Mouse (Mus musculus) intestine, embryonic 16.5 days (tissue): ENCODE measurements around the gene Gpr19. TPM values are rescaled to one million over a fixed set of nuclear protein-coding genes. Genes with fewer than 3 reads are reported as not detected.

Experiments used
- ATAC-seq: fragments of 200-750 bp; cut with Nextera tagmentation; 2 replicates; pipeline ENCODE4 v1.8.0; 2017; ENCODE audit warnings: moderate TSS enrichment, moderate library complexity
- H3K27ac ChIP-seq: fragments of 300-500 bp; sonication (generic); 2 replicates; pipeline ENCODE4 v1.5.1; 2014; ENCODE audit warnings: mild to moderate bottlenecking, low read length
- H3K27me3 ChIP-seq: fragments of 300-500 bp; sonication (generic); replicated peaks from 2 replicates; pipeline ENCODE4 v1.6.1; 2014; ENCODE audit warnings: low read length, control low read depth, mixed read lengths; ENCODE audit not compliant: control insufficient read depth, insufficient read depth
- H3K36me3 ChIP-seq: fragments of 300-500 bp; sonication (generic); 2 replicates; pipeline ENCODE4 v1.6.1; 2014; ENCODE audit warnings: low read length, control low read depth; ENCODE audit not compliant: control insufficient read depth, insufficient read depth
- H3K4me1 ChIP-seq: fragments of 300-500 bp; sonication (generic); 2 replicates; pipeline ENCODE4 v1.6.1; 2014; ENCODE audit warnings: low read length, control low read depth, mixed read lengths; ENCODE audit not compliant: control insufficient read depth, insufficient read depth
- H3K4me2 ChIP-seq: fragments of 300-500 bp; sonication (generic); 2 replicates; pipeline ENCODE4 v1.6.1; 2014; ENCODE audit warnings: low read depth, low read length, control low read depth
- H3K4me3 ChIP-seq: fragments of 300-500 bp; sonication (generic); 2 replicates; pipeline ENCODE4 v1.5.1; 2014; ENCODE audit warnings: mild to moderate bottlenecking, low read length
- H3K9ac ChIP-seq: fragments of 300-500 bp; sonication (generic); 2 replicates; pipeline ENCODE4 v1.6.1; 2014; ENCODE audit warnings: low read depth, low read length
- H3K9me3 ChIP-seq: fragments of 300-500 bp; sonication (generic); 2 replicates; pipeline ENCODE4 v1.6.1; 2016; ENCODE audit warnings: low read length, control low read depth; ENCODE audit not compliant: control insufficient read depth
- WGBS: fragments of 180-500 bp; shearing (Covaris S2); extraction: QIAGEN DNeasy Blood & Tissue Kit; methylation state at CpG from one replicate; pipeline ENCODE4 v1.1.7; 2014; 5-methylcytosine and 5-hydroxymethylcytosine counted together
- polyA plus RNA-seq: library from polyadenylated mRNA; unstranded; fragments of >200 nt; fragmentation: Nextera tagmentation; extraction: Ambion mirVana; gene quantifications from 2 replicates; pipeline ENCODE4 v1.2.1, GENCODE M21; 2015

The Gpr19 gene
- polyA plus RNA-seq, 1 experiment from 2014 or later = 9.5 TPM

GRCm38 (mm10) chr6:134877892-134878291 lies 20.5 kb downstream of the Gpr19 start:
- WGBS = 83% methylated on average over 1 of the region's 1 CpGs
- no peak overlapping the region for H3K9ac ChIP-seq
- H3K4me2 ChIP-seq = no peak overlapping the region
- ATAC-seq = no peak
- H3K27me3 ChIP-seq = no peaks in the 10 kb centered on the region
- no peak overlapping the region for H3K4me3 ChIP-seq
- H3K36me3 ChIP-seq = no peaks in the 10 kb centered on the region
- no peaks in the 10 kb centered on the region for H3K9me3 ChIP-seq
- H3K27ac ChIP-seq = no peak overlapping the region
- H3K4me1 ChIP-seq = no peaks in the 10 kb centered on the region

GRCm38 (mm10) chr6:134877276-134877675 lies 21.1 kb downstream of the Gpr19 start:
- WGBS = 92% methylated on average over 4 of the region's 4 CpGs
- no peak for ATAC-seq
- no peak overlapping the region for H3K4me3 ChIP-seq

GRCm38 (mm10) chr6:134876795-134877194 lies 21.6 kb downstream of the Gpr19 start:
- 71% methylated on average over 6 of the region's 6 CpGs for WGBS
- Histone ChIP-seq H3K27me3 (no peaks in the 10 kb centered on the region), H3K9ac (no peak overlapping the region), H3K27ac (no peak overlapping the region), H3K36me3 (no peaks in the 10 kb centered on the region), H3K4me1 (no peaks in the 10 kb centered on the region), H3K9me3 (no peaks in the 10 kb centered on the region), H3K4me2 (no peak overlapping the region), H3K4me3 (no peak overlapping the region)
- no peak for ATAC-seq

More at GRCm38 (mm10) chr6:134877276-134877675, 21.1 kb downstream of the Gpr19 start:
- no peaks in the 10 kb centered on the region for H3K36me3 ChIP-seq
- no peak overlapping the region for H3K4me2 ChIP-seq
- H3K4me1 ChIP-seq = no peaks in the 10 kb centered on the region
- no peaks in the 10 kb centered on the region for H3K9me3 ChIP-seq
- no peak overlapping the region for H3K9ac ChIP-seq
- no peak overlapping the region for H3K27ac ChIP-seq
- no peaks in the 10 kb centered on the region for H3K27me3 ChIP-seq

- 76% methylated on average over 2 of the region's 2 CpGs for WGBS
- Histone ChIP-seq H3K4me2 (no peak overlapping the region), H3K27me3 (no peaks in the 10 kb centered on the region), H3K9me3 (peaks cover 3% of the 10 kb centered on the region; the same call in 1 of the 2 replicates), H3K9ac (no peak overlapping the region), H3K4me1 (no peaks in the 10 kb centered on the region), H3K4me3 (no peak overlapping the region), H3K27ac (no peak overlapping the region), H3K36me3 (peaks cover 7% of the 10 kb centered on the region; the same call in 1 of the 2 replicates)
- no peak for ATAC-seq
These were observed 25.4 kb downstream of the Gpr19 start for GRCm38 (mm10) chr6:134873018-134873417.

GRCm38 (mm10) chr6:134872236-134872635 lies 26.1 kb downstream of the Gpr19 start:
- Histone ChIP-seq H3K9ac (no peak overlapping the region), H3K27ac (no peak overlapping the region), H3K36me3 (peaks cover 7% of the 10 kb centered on the region; the same call in 1 of the 2 replicates), H3K4me3 (no peak overlapping the region), H3K4me1 (no peaks in the 10 kb centered on the region), H3K9me3 (peaks cover 3% of the 10 kb centered on the region; the same call in 1 of the 2 replicates), H3K27me3 (no peaks in the 10 kb centered on the region), H3K4me2 (no peak overlapping the region)
- no peak for ATAC-seq
- WGBS = 65% methylated on average over 2 of the region's 2 CpGs

- H3K9me3 ChIP-seq = peaks cover 3% of the 10 kb centered on the region; the same call in 1 of the 2 replicates
- H3K4me2 ChIP-seq = no peak overlapping the region
- ATAC-seq = no peak
- no peaks in the 10 kb centered on the region for H3K27me3 ChIP-seq
- no peak overlapping the region for H3K27ac ChIP-seq
- 93% methylated on average over 4 of the region's 4 CpGs for WGBS
- H3K36me3 ChIP-seq = peaks cover 7% of the 10 kb centered on the region; the same call in 1 of the 2 replicates
- H3K4me1 ChIP-seq = no peaks in the 10 kb centered on the region
- H3K9ac ChIP-seq = no peak overlapping the region
- no peak overlapping the region for H3K4me3 ChIP-seq
These were observed 27.5 kb downstream of the Gpr19 start for GRCm38 (mm10) chr6:134870887-134871286.

GRCm38 (mm10) chr6:134870209-134870742 lies 28.1 kb downstream of the Gpr19 start:
- WGBS = 90% methylated on average over 12 of the region's 12 CpGs
- no peak overlapping the region for H3K27ac ChIP-seq
- H3K9ac ChIP-seq = no peak overlapping the region
- H3K4me1 ChIP-seq = no peaks in the 10 kb centered on the region
- no peak overlapping the region for H3K4me3 ChIP-seq
- H3K36me3 ChIP-seq = peaks cover 7% of the 10 kb centered on the region; the same call in 1 of the 2 replicates
- peaks cover 3% of the 10 kb centered on the region; the same call in 1 of the 2 replicates for H3K9me3 ChIP-seq
- H3K27me3 ChIP-seq = no peaks in the 10 kb centered on the region
- ATAC-seq = no peak
- H3K4me2 ChIP-seq = no peak overlapping the region

- Histone ChIP-seq H3K36me3 (peaks cover 7% of the 10 kb centered on the region; the same call in 1 of the 2 replicates), H3K27me3 (no peaks in the 10 kb centered on the region), H3K4me2 (no peak overlapping the region), H3K9ac (no peak overlapping the region), H3K27ac (no peak overlapping the region), H3K9me3 (peaks cover 3% of the 10 kb centered on the region; the same call in 1 of the 2 replicates), H3K4me3 (no peak overlapping the region), H3K4me1 (peaks cover 3% of the 10 kb centered on the region; the same call in 1 of the 2 replicates)
- 90% methylated on average over 3 of the region's 3 CpGs for WGBS
- ATAC-seq = no peak
These were observed 31.1 kb downstream of the Gpr19 start for GRCm38 (mm10) chr6:134867325-134867724.

- Histone ChIP-seq H3K27me3 (no peaks in the 10 kb centered on the region), H3K36me3 (peaks cover 7% of the 10 kb centered on the region; the same call in 1 of the 2 replicates), H3K4me2 (no peak overlapping the region), H3K9ac (no peak overlapping the region), H3K4me3 (no peak overlapping the region), H3K9me3 (peaks cover 3% of the 10 kb centered on the region; the same call in 1 of the 2 replicates), H3K27ac (no peak overlapping the region), H3K4me1 (peaks cover 9% of the 10 kb centered on the region)
- WGBS = 92% methylated on average over 7 of the region's 7 CpGs
- no peak for ATAC-seq
These were observed 32.3 kb downstream of the Gpr19 start for GRCm38 (mm10) chr6:134866113-134866512.
